Comparison of ENCODE assay signal across 8 mouse cellular contexts in genomic region chrX:52987905-52988783, GRCm38 (mm10). TPM values are rescaled to one million over a fixed set of nuclear protein-coding genes. Genes with fewer than 3 reads are reported as not detected.
A peak's percentile ranks its signal among the peaks of the same experiment; 100 is the strongest.
DNase-seq lines count a peak whose midpoint lies in the region; ATAC-seq lines count a peak whose summit lies in the region.

TSS of gene Hprt (plus strand) at chrX:52988137.

- no peaks in the 10 kb centered on the region for H3K9me3 ChIP-seq in hindbrain, embryonic 14.5 days (ENCODE audit: control insufficient read depth, low read length)

- peaks cover 9% of the 10 kb centered on the region for H3K4me1 ChIP-seq in hindbrain, embryonic 14.5 days (replicated peaks; ENCODE audit: control insufficient read depth, insufficient read depth, low read length)

- no peaks in the 10 kb centered on the region for H3K36me3 ChIP-seq in hindbrain, embryonic 14.5 days (replicated peaks; ENCODE audit: control insufficient read depth, insufficient read depth)

- peak within 1 kb of the TSS; percentile 46 for H3K4me2 ChIP-seq in hindbrain, embryonic 14.5 days (replicated peaks)

- peak; percentile 92 for DNase-seq in ZHBTc4 (ENCODE audit: low read depth, low spot score)
- peak; percentile 77 to 86 for DNase-seq in cerebellum, postnatal 36 days
- peak; percentile 74 to 85 for DNase-seq in frontal cortex, postnatal 36 days (ENCODE audit: low spot score in 2 of 2)
- peak; percentile 83 for DNase-seq in hindbrain, embryonic 14.5 days (ENCODE audit: low spot score)
- peak; percentile 77 to 81 for DNase-seq in left cerebral cortex, adult 18-20 months (ENCODE audit: low spot score in 2 of 2)
- peak; percentile 89 to 94 for DNase-seq in lung, postnatal 4 days
- DNase-seq in retina, postnatal 1 day = peak; percentile 89
- peak; percentile 89 for DNase-seq in thymus, postnatal 4 days

- peak within 1 kb of the TSS; percentile 70 for H3K4me3 ChIP-seq in hindbrain, embryonic 14.5 days (replicated peaks; ENCODE audit: low read length)

- H3K27me3 ChIP-seq in hindbrain, embryonic 14.5 days (ENCODE audit: control insufficient read depth, insufficient read depth, low read length) = no peaks in the 10 kb centered on the region

- H3K27ac ChIP-seq in hindbrain, embryonic 14.5 days = peak within 1 kb of the TSS; percentile 92

- ATAC-seq in hindbrain, embryonic 14.5 days (ENCODE audit: low FRiP score) = peak; percentile 96

- H3K9ac ChIP-seq in hindbrain, embryonic 14.5 days = peak within 1 kb of the TSS; percentile 78

- WGBS in hindbrain, embryonic 14.5 days = 16% methylated on average over 62 of the region's 72 CpGs

RNA-seq across cellular contexts. Expression of gene Hprt, which starts in this region (rescaled TPM):
- polyA plus RNA-seq in hindbrain, embryonic 14.5 days (2014; fragmentation: Nextera tagmentation; extraction: Ambion mirVana) = 137 and 139 TPM in 2 replicates
- 100 to 1,000 TPM; 156 to 179 TPM for total RNA-seq in left cerebral cortex, adult 18-20 months (2021)

Comparison
In these comparisons a context has a peak if more than half of its experiments do, and no peak if none do; other contexts are left out.
1. Peak in every context shown above with its lines: DNase-seq, ATAC-seq, H3K4me3 ChIP-seq and H3K27ac ChIP-seq.